Mouse (Mus musculus): ENCODE measurements around the gene Ly6c2. TPM values are rescaled to one million over a fixed set of nuclear protein-coding genes. Genes with fewer than 3 reads are reported as not detected.
"Not testable (repeated sequence)": the region's sequence is repeated elsewhere in the genome, so short reads cannot be mapped to it uniquely, and the experiment has no call there.

Ly6c2 gene
- polyA plus RNA-seq, 1 experiment from 2014 or later = 0.72 TPM

- Histone ChIP-seq H3K4me2 (no peak overlapping the region), H3K4me3 (replicated peaks) (no peak overlapping the region), H3K9ac (replicated peaks) (no peak overlapping the region), H3K36me3 (no peaks in the 10 kb centered on the region), H3K9me3 (replicated peaks) (no peaks in the 10 kb centered on the region), H3K27ac (replicated peaks) (no peak overlapping the region), H3K27me3 (replicated peaks) (no peaks in the 10 kb centered on the region), H3K4me1 (no peaks in the 10 kb centered on the region)
- no peak for ATAC-seq (ENCODE audit: low FRiP score)
- 89% methylated on average over 2 of the region's 2 CpGs for WGBS
Observed at GRCm38 (mm10) chr15:75116525-75116924, 4.8 kb upstream of the Ly6c2 start.

GRCm38 (mm10) chr15:75110424-75110823 lies 1.3 kb downstream of the Ly6c2 start:
- H3K27me3 ChIP-seq (replicated peaks); H3K4me1 ChIP-seq; H3K27ac ChIP-seq (replicated peaks); H3K4me3 ChIP-seq (replicated peaks); H3K9me3 ChIP-seq (replicated peaks); H3K36me3 ChIP-seq; ATAC-seq (ENCODE audit: low FRiP score); H3K4me2 ChIP-seq; H3K9ac ChIP-seq (replicated peaks): not testable (repeated sequence)
- 73% methylated on average over 2 of the region's 5 CpGs for WGBS

- Histone ChIP-seq H3K9ac (replicated peaks) (no peak overlapping the region), H3K27me3 (replicated peaks) (no peaks in the 10 kb centered on the region), H3K4me1 (no peaks in the 10 kb centered on the region), H3K4me2 (no peak overlapping the region), H3K4me3 (replicated peaks) (no peak overlapping the region), H3K27ac (replicated peaks) (no peak overlapping the region), H3K36me3 (no peaks in the 10 kb centered on the region), H3K9me3 (replicated peaks) (no peaks in the 10 kb centered on the region)
- WGBS = 92% methylated on average over 10 of the region's 10 CpGs
- ATAC-seq (ENCODE audit: low FRiP score) = no peak
Observed at GRCm38 (mm10) chr15:75099261-75099660, 12.5 kb downstream of the Ly6c2 start.

- WGBS = 15% methylated on average over 2 of the region's 2 CpGs
- H3K27me3 ChIP-seq (replicated peaks); H3K36me3 ChIP-seq; H3K27ac ChIP-seq (replicated peaks); H3K9ac ChIP-seq (replicated peaks); H3K4me2 ChIP-seq; H3K9me3 ChIP-seq (replicated peaks); H3K4me3 ChIP-seq (replicated peaks); ATAC-seq (ENCODE audit: low FRiP score); H3K4me1 ChIP-seq: not testable (repeated sequence)
Observed at GRCm38 (mm10) chr15:75088041-75088440, 23.7 kb downstream of the Ly6c2 start.

- 89% methylated on average over 4 of the region's 4 CpGs for WGBS
- H3K4me2 ChIP-seq = no peak overlapping the region
- no peaks in the 10 kb centered on the region for H3K27me3 ChIP-seq (replicated peaks)
- no peak overlapping the region for H3K27ac ChIP-seq (replicated peaks)
- no peak for ATAC-seq (ENCODE audit: low FRiP score)
- H3K9me3 ChIP-seq (replicated peaks) = no peaks in the 10 kb centered on the region
- H3K9ac ChIP-seq (replicated peaks) = no peak overlapping the region
- no peaks in the 10 kb centered on the region for H3K4me1 ChIP-seq
- H3K4me3 ChIP-seq (replicated peaks) = no peak overlapping the region
- H3K36me3 ChIP-seq = no peaks in the 10 kb centered on the region
Observed at GRCm38 (mm10) chr15:75069965-75070364, 41.8 kb downstream of the Ly6c2 start.

- ATAC-seq (ENCODE audit: low FRiP score); H3K4me2 ChIP-seq; H3K36me3 ChIP-seq; H3K27me3 ChIP-seq (replicated peaks); H3K27ac ChIP-seq (replicated peaks); H3K4me3 ChIP-seq (replicated peaks); H3K4me1 ChIP-seq; H3K9me3 ChIP-seq (replicated peaks); H3K9ac ChIP-seq (replicated peaks): not testable (repeated sequence)
- WGBS = 37% methylated on average over 6 of the region's 6 CpGs
Observed at GRCm38 (mm10) chr15:75062030-75062574, 49.7 kb downstream of the Ly6c2 start.

GRCm38 (mm10) chr15:75060505-75060904 lies 51.3 kb downstream of the Ly6c2 start:
- Histone ChIP-seq H3K27me3 (replicated peaks) (no peaks in the 10 kb centered on the region), H3K4me1 (no peaks in the 10 kb centered on the region), H3K9ac (replicated peaks) (no peak overlapping the region), H3K4me3 (replicated peaks) (no peak overlapping the region), H3K36me3 (no peaks in the 10 kb centered on the region), H3K9me3 (replicated peaks) (no peaks in the 10 kb centered on the region), H3K4me2 (no peak overlapping the region), H3K27ac (replicated peaks) (no peak overlapping the region)
- ATAC-seq (ENCODE audit: low FRiP score) = no peak

Other genes starting within 250 kb of the Ly6c2 start
- gene 2010109I03Rik, start 214.9 kb downstream of the Ly6c2 start, polyA plus RNA-seq (2015; fragmentation: Nextera tagmentation; extraction: Ambion mirVana) = 0.18 TPM in 1 of 2 replicates, not detected in the other
- gene Ly6i, start 128.5 kb downstream of the Ly6c2 start, polyA plus RNA-seq (2015; fragmentation: Nextera tagmentation; extraction: Ambion mirVana) = not detected in 2 replicates
- gene Ly6a, start 113.9 kb downstream of the Ly6c2 start, polyA plus RNA-seq (2015; fragmentation: Nextera tagmentation; extraction: Ambion mirVana) = 3.0 and 10.4 TPM in 2 replicates
- 9.2 and 10.7 TPM in 2 replicates for gene Ly6c1, start 63.1 kb downstream of the Ly6c2 start, polyA plus RNA-seq (2015; fragmentation: Nextera tagmentation; extraction: Ambion mirVana)
- not detected in 2 replicates for gene Ly6g, start 43.3 kb upstream of the Ly6c2 start, polyA plus RNA-seq (2015; fragmentation: Nextera tagmentation; extraction: Ambion mirVana)
- 1.4 TPM in 1 of 2 replicates, not detected in the other for gene BC025446, start 104.4 kb upstream of the Ly6c2 start, polyA plus RNA-seq (2015; fragmentation: Nextera tagmentation; extraction: Ambion mirVana)
- not detected in 2 replicates for gene Ly6f, start 156.5 kb upstream of the Ly6c2 start, polyA plus RNA-seq (2015; fragmentation: Nextera tagmentation; extraction: Ambion mirVana)

All from neural tube, embryonic 15.5 days (tissue).